Mouse (Mus musculus): ENCODE results near the gene Ipo11. TPM values are rescaled to one million over a fixed set of nuclear protein-coding genes. Genes with fewer than 3 reads are reported as not detected.
A peak's percentile ranks its signal among the peaks of the same experiment; 100 is the strongest.

Ipo11 gene
- polyA plus RNA-seq, 1 experiment from 2014 or later: 49.3 TPM

DNA sequence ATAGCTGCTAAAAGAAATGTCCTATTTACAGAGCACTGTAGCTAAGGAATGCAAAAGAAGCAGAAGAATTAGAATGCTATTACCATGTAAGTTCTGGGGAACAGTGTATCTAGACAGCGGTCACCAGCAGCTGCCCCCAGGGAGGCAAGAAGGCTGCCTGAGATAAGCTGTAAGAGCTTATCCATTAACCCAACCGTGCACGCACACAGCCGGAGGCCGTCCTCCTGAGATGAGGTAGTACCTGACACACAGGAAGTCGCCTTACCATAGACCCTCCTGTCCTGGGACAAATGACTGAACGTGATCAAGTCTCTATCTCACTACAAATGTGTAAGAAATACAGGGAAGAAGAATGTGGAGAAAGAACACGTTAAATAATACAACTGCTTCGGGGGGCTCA is 43.6 kb downstream of the Ipo11 start:
- H3K4me2 ChIP-seq (replicated peaks; ENCODE audit: low read depth, low read length): no peak overlapping the region
- H3K27me3 ChIP-seq (ENCODE audit: control insufficient read depth, insufficient read depth, low read length): no peaks in the 10 kb centered on the region
- H3K36me3 ChIP-seq (ENCODE audit: control insufficient read depth, insufficient read depth, low read length): peaks cover 2% of the 10 kb centered on the region; the same call in 1 of the 2 replicates
- H3K27ac ChIP-seq (ENCODE audit: low read length): no peak overlapping the region
- no peak overlapping the region for H3K4me3 ChIP-seq (ENCODE audit: low read depth, low read length)
- H3K9ac ChIP-seq (replicated peaks; ENCODE audit: low read depth, low read length): no peak overlapping the region
- H3K4me1 ChIP-seq (ENCODE audit: control insufficient read depth, insufficient read depth, low read length): no peaks in the 10 kb centered on the region
- WGBS: 81% methylated on average over 9 of the region's 9 CpGs
- H3K9me3 ChIP-seq (ENCODE audit: control insufficient read depth, low read depth, low read length): no peaks in the 10 kb centered on the region
- ATAC-seq (ENCODE audit: insufficient number of reproducible peaks, insufficient read depth, low FRiP score, low read depth): peak; percentile 85; the same call in 1 of the 2 replicates

DNA sequence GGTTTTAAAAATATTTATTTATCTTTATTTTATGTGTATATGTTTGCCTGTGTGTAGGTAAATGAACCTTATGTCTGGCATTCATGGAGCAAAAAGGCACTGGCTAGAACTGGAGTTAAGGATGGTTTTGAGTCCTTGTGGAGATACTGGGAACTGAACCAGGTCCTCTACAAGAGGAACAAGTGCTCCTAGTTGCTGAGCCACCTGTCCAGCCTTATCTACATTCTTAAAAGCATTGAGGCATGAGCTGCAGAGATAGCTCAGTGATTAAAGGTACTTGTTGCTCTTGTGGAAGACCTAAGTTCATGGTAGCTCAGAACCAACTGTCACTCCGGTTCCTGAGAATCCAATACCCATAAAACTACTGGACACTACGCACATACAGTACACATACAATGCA is 49.4 kb downstream of the Ipo11 start:
- Histone ChIP-seq H3K27me3 (ENCODE audit: control insufficient read depth, insufficient read depth, low read length) (no peaks in the 10 kb centered on the region), H3K4me3 (ENCODE audit: low read depth, low read length) (no peak overlapping the region), H3K27ac (ENCODE audit: low read length) (no peak overlapping the region), H3K4me1 (ENCODE audit: control insufficient read depth, insufficient read depth, low read length) (no peaks in the 10 kb centered on the region), H3K9ac (replicated peaks; ENCODE audit: low read depth, low read length) (no peak overlapping the region), H3K4me2 (replicated peaks; ENCODE audit: low read depth, low read length) (no peak overlapping the region), H3K36me3 (ENCODE audit: control insufficient read depth, insufficient read depth, low read length) (no peaks in the 10 kb centered on the region; the same call in 1 of the 2 replicates), H3K9me3 (ENCODE audit: control insufficient read depth, low read depth, low read length) (no peaks in the 10 kb centered on the region)
- ATAC-seq (ENCODE audit: insufficient number of reproducible peaks, insufficient read depth, low FRiP score, low read depth): no peak
- 94% methylated on average over 2 of the region's 2 CpGs for WGBS

DNA sequence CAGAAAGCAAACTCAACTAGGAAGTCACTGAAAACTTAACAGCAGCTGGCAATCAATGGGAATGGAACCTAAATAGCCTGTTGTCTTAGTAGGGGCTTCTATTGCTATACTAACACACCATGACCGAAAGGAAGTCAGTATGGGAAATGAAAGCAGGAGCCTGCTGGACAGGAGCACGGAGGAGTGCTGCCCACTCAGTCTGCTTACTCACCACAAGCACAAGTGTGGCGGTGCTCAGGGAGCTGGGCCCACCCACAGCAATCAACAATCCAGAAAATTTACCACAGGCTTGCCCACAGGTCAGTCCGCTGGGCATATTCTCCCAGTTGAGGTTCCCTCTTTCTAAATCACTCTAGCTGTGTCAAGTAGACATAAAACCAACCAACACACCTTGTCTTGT is 52.5 kb downstream of the Ipo11 start:
- no peaks in the 10 kb centered on the region for H3K9me3 ChIP-seq (ENCODE audit: control insufficient read depth, low read depth, low read length)
- no peak overlapping the region for H3K4me2 ChIP-seq (replicated peaks; ENCODE audit: low read depth, low read length)
- H3K27ac ChIP-seq (ENCODE audit: low read length): no peak overlapping the region
- WGBS: 94% methylated on average over 4 of the region's 4 CpGs
- no peak overlapping the region for H3K9ac ChIP-seq (replicated peaks; ENCODE audit: low read depth, low read length)
- ATAC-seq (ENCODE audit: insufficient number of reproducible peaks, insufficient read depth, low FRiP score, low read depth): no peak
- no peaks in the 10 kb centered on the region for H3K4me1 ChIP-seq (ENCODE audit: control insufficient read depth, insufficient read depth, low read length)
- H3K4me3 ChIP-seq (ENCODE audit: low read depth, low read length): no peak overlapping the region
- peaks cover 2% of the 10 kb centered on the region for H3K36me3 ChIP-seq (ENCODE audit: control insufficient read depth, insufficient read depth, low read length)
- no peaks in the 10 kb centered on the region for H3K27me3 ChIP-seq (ENCODE audit: control insufficient read depth, insufficient read depth, low read length)

DNA sequence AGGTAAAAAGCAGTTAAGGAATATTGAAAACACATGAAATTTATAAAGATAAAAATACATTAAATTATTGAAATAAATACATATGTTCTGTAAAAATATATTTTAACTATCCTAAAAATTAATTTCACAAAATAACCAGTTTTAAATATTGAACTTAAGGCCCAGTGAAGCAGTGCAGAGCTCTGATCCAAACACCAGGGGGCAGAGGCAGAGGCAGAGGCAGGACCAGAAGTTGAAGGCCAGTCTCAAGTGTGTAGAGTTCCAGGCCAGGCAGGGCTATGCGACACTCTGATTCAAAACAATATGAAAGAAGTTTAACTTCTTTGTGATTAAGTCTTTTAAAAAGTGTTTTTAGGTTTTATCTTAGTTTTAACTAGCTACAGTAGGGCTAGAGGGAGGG is 60.5 kb downstream of the Ipo11 start:
- H3K27me3 ChIP-seq (ENCODE audit: control insufficient read depth, insufficient read depth, low read length): no peaks in the 10 kb centered on the region
- no peak overlapping the region for H3K27ac ChIP-seq (ENCODE audit: low read length)
- 92% methylated on average over 1 of the region's 1 CpGs for WGBS
- no peak for ATAC-seq (ENCODE audit: insufficient number of reproducible peaks, insufficient read depth, low FRiP score, low read depth)
- H3K36me3 ChIP-seq (ENCODE audit: control insufficient read depth, insufficient read depth, low read length): peaks cover 12% of the 10 kb centered on the region
- no peak overlapping the region for H3K4me3 ChIP-seq (ENCODE audit: low read depth, low read length)
- H3K9me3 ChIP-seq (ENCODE audit: control insufficient read depth, low read depth, low read length): no peaks in the 10 kb centered on the region
- no peak overlapping the region for H3K9ac ChIP-seq (replicated peaks; ENCODE audit: low read depth, low read length)
- H3K4me1 ChIP-seq (ENCODE audit: control insufficient read depth, insufficient read depth, low read length): no peaks in the 10 kb centered on the region
- H3K4me2 ChIP-seq (replicated peaks; ENCODE audit: low read depth, low read length): no peak overlapping the region

- Histone ChIP-seq H3K36me3 (ENCODE audit: control insufficient read depth, insufficient read depth, low read length) (peaks cover 15% of the 10 kb centered on the region), H3K27ac (ENCODE audit: low read length) (no peak overlapping the region), H3K9me3 (ENCODE audit: control insufficient read depth, low read depth, low read length) (no peaks in the 10 kb centered on the region), H3K4me3 (ENCODE audit: low read depth, low read length) (no peak overlapping the region), H3K27me3 (ENCODE audit: control insufficient read depth, insufficient read depth, low read length) (no peaks in the 10 kb centered on the region), H3K4me1 (ENCODE audit: control insufficient read depth, insufficient read depth, low read length) (no peaks in the 10 kb centered on the region), H3K4me2 (replicated peaks; ENCODE audit: low read depth, low read length) (no peak overlapping the region), H3K9ac (replicated peaks; ENCODE audit: low read depth, low read length) (no peak overlapping the region)
- WGBS: 88% methylated on average over 2 of the region's 2 CpGs
- peak; percentile 75; the same call in 1 of the 2 replicates for ATAC-seq (ENCODE audit: insufficient number of reproducible peaks, insufficient read depth, low FRiP score, low read depth)
These were observed 71.2 kb downstream of the Ipo11 start for GRCm38 (mm10) chr13:106865547-106865946.

- H3K9me3 ChIP-seq (ENCODE audit: control insufficient read depth, low read depth, low read length): no peaks in the 10 kb centered on the region
- H3K36me3 ChIP-seq (ENCODE audit: control insufficient read depth, insufficient read depth, low read length): peaks cover 6% of the 10 kb centered on the region; the same call in 1 of the 2 replicates
- 88% methylated on average over 5 of the region's 5 CpGs for WGBS
- H3K27ac ChIP-seq (ENCODE audit: low read length): no peak overlapping the region
- ATAC-seq (ENCODE audit: insufficient number of reproducible peaks, insufficient read depth, low FRiP score, low read depth): no peak
- no peaks in the 10 kb centered on the region for H3K4me1 ChIP-seq (ENCODE audit: control insufficient read depth, insufficient read depth, low read length)
- H3K9ac ChIP-seq (replicated peaks; ENCODE audit: low read depth, low read length): no peak overlapping the region
- no peak overlapping the region for H3K4me2 ChIP-seq (replicated peaks; ENCODE audit: low read depth, low read length)
- H3K4me3 ChIP-seq (ENCODE audit: low read depth, low read length): no peak overlapping the region
- H3K27me3 ChIP-seq (ENCODE audit: control insufficient read depth, insufficient read depth, low read length): no peaks in the 10 kb centered on the region
These were observed 78.0 kb downstream of the Ipo11 start for GRCm38 (mm10) chr13:106858779-106859178.

- H3K4me3 ChIP-seq (ENCODE audit: low read depth, low read length): no peak overlapping the region
- 94% methylated on average over 3 of the region's 3 CpGs for WGBS
- H3K36me3 ChIP-seq (ENCODE audit: control insufficient read depth, insufficient read depth, low read length): peaks cover 6% of the 10 kb centered on the region; the same call in 1 of the 2 replicates
- H3K27ac ChIP-seq (ENCODE audit: low read length): no peak overlapping the region
- no peaks in the 10 kb centered on the region for H3K4me1 ChIP-seq (ENCODE audit: control insufficient read depth, insufficient read depth, low read length)
- H3K9me3 ChIP-seq (ENCODE audit: control insufficient read depth, low read depth, low read length): no peaks in the 10 kb centered on the region
- no peak for ATAC-seq (ENCODE audit: insufficient number of reproducible peaks, insufficient read depth, low FRiP score, low read depth)
- no peak overlapping the region for H3K9ac ChIP-seq (replicated peaks; ENCODE audit: low read depth, low read length)
- H3K4me2 ChIP-seq (replicated peaks; ENCODE audit: low read depth, low read length): no peak overlapping the region
- H3K27me3 ChIP-seq (ENCODE audit: control insufficient read depth, insufficient read depth, low read length): no peaks in the 10 kb centered on the region
These were observed 80.2 kb downstream of the Ipo11 start for GRCm38 (mm10) chr13:106856556-106856955.

DNA sequence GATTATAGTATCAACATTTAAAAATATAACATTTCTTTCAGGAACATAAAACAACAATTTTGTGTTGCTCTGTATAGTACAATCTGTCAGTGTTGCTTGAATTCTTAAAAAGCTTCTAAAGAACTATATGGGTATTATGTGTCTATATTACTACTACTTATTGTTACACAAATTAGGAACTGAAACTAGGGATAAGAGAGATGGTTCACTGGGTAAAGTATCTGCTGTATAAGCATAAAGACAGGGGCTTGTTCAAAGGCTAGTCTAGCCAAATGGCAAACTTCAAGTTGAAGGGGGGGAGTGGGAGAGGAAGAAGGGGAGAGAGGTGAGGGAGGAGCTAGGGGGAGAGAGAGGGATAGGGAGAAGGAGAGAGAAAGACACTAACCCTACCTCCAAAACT is 89.2 kb downstream of the Ipo11 start:
- H3K27ac ChIP-seq (ENCODE audit: low read length): no peak overlapping the region
- H3K9me3 ChIP-seq (ENCODE audit: control insufficient read depth, low read depth, low read length): no peaks in the 10 kb centered on the region
- no peak overlapping the region for H3K4me3 ChIP-seq (ENCODE audit: low read depth, low read length)
- no peak overlapping the region for H3K4me2 ChIP-seq (replicated peaks; ENCODE audit: low read depth, low read length)
- H3K9ac ChIP-seq (replicated peaks; ENCODE audit: low read depth, low read length): no peak overlapping the region
- H3K4me1 ChIP-seq (ENCODE audit: control insufficient read depth, insufficient read depth, low read length): no peaks in the 10 kb centered on the region
- no peak for ATAC-seq (ENCODE audit: insufficient number of reproducible peaks, insufficient read depth, low FRiP score, low read depth)
- H3K36me3 ChIP-seq (ENCODE audit: control insufficient read depth, insufficient read depth, low read length): no peaks in the 10 kb centered on the region
- no peaks in the 10 kb centered on the region for H3K27me3 ChIP-seq (ENCODE audit: control insufficient read depth, insufficient read depth, low read length)

GRCm38 (mm10) chr13:106844928-106845327 is 91.8 kb downstream of the Ipo11 start:
- WGBS: 65% methylated on average over 3 of the region's 3 CpGs
- no peak overlapping the region for H3K27ac ChIP-seq (ENCODE audit: low read length)
- no peaks in the 10 kb centered on the region for H3K9me3 ChIP-seq (ENCODE audit: control insufficient read depth, low read depth, low read length)
- H3K9ac ChIP-seq (replicated peaks; ENCODE audit: low read depth, low read length): no peak overlapping the region
- no peak overlapping the region for H3K4me2 ChIP-seq (replicated peaks; ENCODE audit: low read depth, low read length)
- H3K4me1 ChIP-seq (ENCODE audit: control insufficient read depth, insufficient read depth, low read length): no peaks in the 10 kb centered on the region
- no peak overlapping the region for H3K4me3 ChIP-seq (ENCODE audit: low read depth, low read length)
- H3K36me3 ChIP-seq (ENCODE audit: control insufficient read depth, insufficient read depth, low read length): no peaks in the 10 kb centered on the region
- ATAC-seq (ENCODE audit: insufficient number of reproducible peaks, insufficient read depth, low FRiP score, low read depth): no peak
- H3K27me3 ChIP-seq (ENCODE audit: control insufficient read depth, insufficient read depth, low read length): no peaks in the 10 kb centered on the region
